Mouse (Mus musculus): ENCODE results near the gene Fosb. TPM values are rescaled to one million over a fixed set of nuclear protein-coding genes. Genes with fewer than 3 reads are reported as not detected.

Fosb gene
- total RNA-seq, 2 experiments from 2014 or later = 0.62 to 1.0 TPM

Other genes with a start within 250 kb of the Fosb start
- gene Dmwd, start 233.8 kb downstream of the Fosb start, total RNA-seq (2021) = 10 to 100 TPM; 44.6 to 46.6 TPM
- 100 to 1,000 TPM; 503 to 516 TPM for gene Dmpk, start 226.2 kb downstream of the Fosb start, total RNA-seq (2021)
- gene Six5, start 215.5 kb downstream of the Fosb start, total RNA-seq (2021) = 1 to 10 TPM; 5.6 to 6.8 TPM
- not detected for gene Gm4969, start 191.7 kb downstream of the Fosb start, total RNA-seq (2021)
- 1 to 10 TPM; 5.5 to 5.7 TPM for gene Fbxo46, start 190.2 kb downstream of the Fosb start, total RNA-seq (2021)
- gene Qpctl, start 160.8 kb downstream of the Fosb start, total RNA-seq (2021) = 1 to 10 TPM; 4.0 to 4.2 TPM
- gene Snrpd2, start 160.3 kb downstream of the Fosb start, total RNA-seq (2021) = 10 to 100 TPM; 60.8 to 61.3 TPM
- gene Gipr, start 143.9 kb downstream of the Fosb start, total RNA-seq (2021) = under 1 TPM in 1 of 2 experiments, not detected in 1; 0.13 TPM
- gene Eml2, start 133.6 kb downstream of the Fosb start, total RNA-seq (2021) = 10 to 100 TPM; 36.7 to 38.7 TPM
- 1 to 10 TPM; 5.5 to 7.1 TPM for gene Gpr4, start 97.5 kb downstream of the Fosb start, total RNA-seq (2021)
- gene Opa3, start 81.7 kb downstream of the Fosb start, total RNA-seq (2021) = 10 to 100 TPM; 65.1 to 70.8 TPM
- 10 to 100 TPM; 26.7 to 27.7 TPM for gene Vasp, start 38.2 kb downstream of the Fosb start, total RNA-seq (2021)
- not detected for gene Ppm1n, start 30.0 kb downstream of the Fosb start, total RNA-seq (2021)
- gene Rtn2, start 27.4 kb downstream of the Fosb start, total RNA-seq (2021) = 100 to 1,000 TPM; 124 to 132 TPM
- gene Ercc1, start 34.7 kb upstream of the Fosb start, total RNA-seq (2021) = 10 to 100 TPM; 43.5 to 50.3 TPM
- gene Cd3eap, start 49.4 kb upstream of the Fosb start, total RNA-seq (2021) = 1 to 10 TPM; 9.6 to 10.0 TPM
- 10 to 100 TPM; 38.2 to 42.9 TPM for gene Ppp1r13l, start 49.7 kb upstream of the Fosb start, total RNA-seq (2021)
- gene Ercc2, start 72.0 kb upstream of the Fosb start, total RNA-seq (2021) = 10 to 100 TPM in 1 of 2 experiments, 1 to 10 TPM in 1; 7.6 to 10.4 TPM
- under 1 TPM; 0.32 to 0.46 TPM for gene Klc3, start 94.1 kb upstream of the Fosb start, total RNA-seq (2021)
- 1,000 to 10,000 TPM; 3,672 to 3,752 TPM for gene Ckm, start 94.7 kb upstream of the Fosb start, total RNA-seq (2021)
- gene Mark4, start 148.8 kb upstream of the Fosb start, total RNA-seq (2021) = 10 to 100 TPM; 21.3 to 22.1 TPM
- gene Exoc3l2, start 153.3 kb upstream of the Fosb start, total RNA-seq (2021) = 1 to 10 TPM in 1 of 2 experiments, under 1 TPM in 1; 0.77 to 1.1 TPM
- 1 to 10 TPM; 2.7 to 2.8 TPM for gene Bloc1s3, start 198.3 kb upstream of the Fosb start, total RNA-seq (2021)
- gene Trappc6a, start 198.3 kb upstream of the Fosb start, total RNA-seq (2021) = 10 to 100 TPM; 44.3 to 45.3 TPM
- gene Nkpd1, start 207.8 kb upstream of the Fosb start, total RNA-seq (2021) = under 1 TPM in 1 of 2 experiments, not detected in 1; 0.18 TPM

All from heart, adult 18-20 months (tissue).